Mouse (Mus musculus) hindbrain, postnatal 0 days (tissue): ENCODE data around the gene Cyp2d22. TPM values are rescaled to one million over a fixed set of nuclear protein-coding genes. Genes with fewer than 3 reads are reported as not detected.

Experiments used
- ATAC-seq: fragments of 200-750 bp; cut with Nextera tagmentation; 2 replicates; pipeline ENCODE4 v1.8.0; 2017; ENCODE audit warnings: mild to moderate bottlenecking, moderate TSS enrichment, moderate library complexity
- DNase-seq: peaks from one replicate; pipeline ENCODE4 v3.0.0-alpha.2; 2015; ENCODE audit warnings: low spot score
- H3K27ac ChIP-seq: fragments of 300-500 bp; sonication (generic); 2 replicates; pipeline ENCODE4 v1.5.1; 2014; ENCODE audit warnings: mild to moderate bottlenecking
- H3K27me3 ChIP-seq: fragments of 300-500 bp; sonication (generic); 2 replicates; pipeline ENCODE4 v1.6.1; 2014; ENCODE audit warnings: low read length, mixed read lengths; ENCODE audit not compliant: insufficient read depth
- H3K36me3 ChIP-seq: fragments of 300-500 bp; sonication (generic); 2 replicates; pipeline ENCODE4 v1.6.1; 2014; ENCODE audit warnings: low read length, mixed read lengths; ENCODE audit not compliant: insufficient read depth
- H3K4me1 ChIP-seq: fragments of 300-500 bp; sonication (generic); 2 replicates; pipeline ENCODE4 v1.6.1; 2014; ENCODE audit warnings: antibody characterized with exemption, low read length, mixed read lengths; ENCODE audit not compliant: insufficient read depth
- H3K4me2 ChIP-seq: fragments of 300-500 bp; sonication (generic); 2 replicates; pipeline ENCODE4 v1.6.1; 2014; ENCODE audit warnings: low read depth, mild to moderate bottlenecking, low read length, moderate library complexity, mixed read lengths
- H3K4me3 ChIP-seq: fragments of 300-500 bp; sonication (generic); 2 replicates; pipeline ENCODE4 v1.5.1; 2014; ENCODE audit warnings: low read length
- H3K9ac ChIP-seq: fragments of 300-500 bp; sonication (generic); replicated peaks from 2 replicates; pipeline ENCODE4 v1.6.1; 2014; ENCODE audit warnings: mild to moderate bottlenecking, low read length, moderate library complexity, mixed read lengths
- H3K9me3 ChIP-seq: fragments of 300-500 bp; sonication (generic); 2 replicates; pipeline ENCODE4 v1.6.1; 2016; ENCODE audit warnings: low read length, mixed read lengths
- CTCF ChIP-seq: IDR thresholded peaks from 2 replicates; pipeline ENCODE4 v1.5.1; 2016; ENCODE audit warnings: antibody characterized with exemption, control low read depth, low read depth
- WGBS: fragments of 180-500 bp; shearing (Covaris S2); extraction: QIAGEN DNeasy Blood & Tissue Kit; methylation state at CpG from one replicate; pipeline ENCODE4 v1.1.7; 2014; 5-methylcytosine and 5-hydroxymethylcytosine counted together
- polyA plus RNA-seq: library from polyadenylated mRNA; unstranded; fragments of >200 nt; fragmentation: Nextera tagmentation; extraction: Ambion mirVana; gene quantifications from 2 replicates; pipeline ENCODE4 v1.2.1, GENCODE M21; 2015
- total RNA-seq: library from RNA; depleted of rRNA; stranded (reverse); fragments of >200 nt; gene quantifications from 2 replicates; pipeline ENCODE4 v1.2.3, GENCODE M21; 2014

Gene Cyp2d22
- total and polyA plus RNA-seq, 2 experiments from 2014 or later = 3.7 to 6.1 TPM

GRCm38 (mm10) chr15:82345820-82346470 lies 34.1 kb downstream of the Cyp2d22 start:
- ATAC-seq = peak; percentile 99
- no peak for TF ChIP-seq CTCF
- Histone ChIP-seq H3K4me1 (peaks cover 14% of the 10 kb centered on the region), H3K4me3 (peak overlapping the region; percentile 67), H3K9ac (peak overlapping the region; percentile 69), H3K9me3 (no peaks in the 10 kb centered on the region), H3K36me3 (peaks cover 28% of the 10 kb centered on the region), H3K27me3 (no peaks in the 10 kb centered on the region), H3K27ac (peak overlapping the region; percentile 88), H3K4me2 (peak overlapping the region; percentile 81)
- DNase-seq = peak; percentile 99
- under 1% methylated on average over 51 of the region's 51 CpGs for WGBS

- no peak for TF ChIP-seq CTCF
- Histone ChIP-seq H3K4me1 (peaks cover 15% of the 10 kb centered on the region), H3K4me2 (no peak overlapping the region), H3K9ac (no peak overlapping the region), H3K27me3 (no peaks in the 10 kb centered on the region), H3K4me3 (no peak overlapping the region), H3K36me3 (peaks cover 21% of the 10 kb centered on the region), H3K27ac (no peak overlapping the region), H3K9me3 (no peaks in the 10 kb centered on the region)
- WGBS = 90% methylated on average over 6 of the region's 6 CpGs
- DNase-seq = no peak
- ATAC-seq = no peak
Observed at GRCm38 (mm10) chr15:82344971-82345370, 35.1 kb downstream of the Cyp2d22 start.

- DNase-seq = no peak
- no peak overlapping the region for H3K4me3 ChIP-seq
- no peak overlapping the region for H3K9ac ChIP-seq
- H3K36me3 ChIP-seq = peaks cover 8% of the 10 kb centered on the region
- H3K27ac ChIP-seq = no peak overlapping the region
- WGBS = 83% methylated on average over 27 of the region's 27 CpGs
- H3K4me1 ChIP-seq = peaks cover 15% of the 10 kb centered on the region
- TF ChIP-seq CTCF = no peak
- no peaks in the 10 kb centered on the region for H3K9me3 ChIP-seq
- ATAC-seq = no peak
- H3K27me3 ChIP-seq = no peaks in the 10 kb centered on the region
- no peak overlapping the region for H3K4me2 ChIP-seq
Observed at GRCm38 (mm10) chr15:82343368-82344287, 36.4 kb downstream of the Cyp2d22 start.

- Histone ChIP-seq H3K36me3 (no peaks in the 10 kb centered on the region; the same call in 1 of the 2 replicates), H3K4me1 (peaks cover 20% of the 10 kb centered on the region), H3K27ac (no peak overlapping the region), H3K9me3 (no peaks in the 10 kb centered on the region), H3K9ac (no peak overlapping the region), H3K4me2 (no peak overlapping the region), H3K4me3 (no peak overlapping the region), H3K27me3 (no peaks in the 10 kb centered on the region)
- TF ChIP-seq CTCF = no peak
- WGBS = 80% methylated on average over 5 of the region's 5 CpGs
- DNase-seq (no peak), ATAC-seq (no peak)
Observed at GRCm38 (mm10) chr15:82342543-82342935, 37.5 kb downstream of the Cyp2d22 start.

- no peak overlapping the region for H3K27ac ChIP-seq
- 65% methylated on average over 15 of the region's 15 CpGs for WGBS
- H3K9ac ChIP-seq = 0 out of 2 replicates have a peak overlapping the region, but pooled peaks have one; percentile 44
- H3K36me3 ChIP-seq = no peaks in the 10 kb centered on the region
- peak overlapping the region; percentile 53 for H3K4me2 ChIP-seq
- TF ChIP-seq CTCF = no peak
- no peaks in the 10 kb centered on the region for H3K9me3 ChIP-seq
- ATAC-seq (no peak), DNase-seq (no peak)
- H3K27me3 ChIP-seq = no peaks in the 10 kb centered on the region
- peaks cover 15% of the 10 kb centered on the region for H3K4me1 ChIP-seq
- no peak overlapping the region for H3K4me3 ChIP-seq
Observed at GRCm38 (mm10) chr15:82341675-82342542, 38.2 kb downstream of the Cyp2d22 start.

GRCm38 (mm10) chr15:82341036-82341501 lies 39.0 kb downstream of the Cyp2d22 start:
- WGBS = 9% methylated on average over 35 of the region's 40 CpGs
- TF ChIP-seq CTCF = no peak
- H3K27me3 ChIP-seq = no peaks in the 10 kb centered on the region
- no peak overlapping the region; the same call in 1 of the 2 replicates for H3K27ac ChIP-seq
- peak overlapping the region; percentile 44; the same call in 1 of the 2 replicates for H3K9ac ChIP-seq
- H3K4me3 ChIP-seq = peak overlapping the region; percentile 28
- H3K36me3 ChIP-seq = no peaks in the 10 kb centered on the region
- no peak for ATAC-seq
- no peaks in the 10 kb centered on the region for H3K9me3 ChIP-seq
- no peak for DNase-seq
- H3K4me1 ChIP-seq = peaks cover 14% of the 10 kb centered on the region; the same call in 1 of the 2 replicates
- peak overlapping the region; percentile 53 for H3K4me2 ChIP-seq
